In genomic region chr7:13037901-13038555, GRCm38 (mm10) we compare ENCODE assay signal across 8 mouse cellular contexts. TPM values are rescaled to one million over a fixed set of nuclear protein-coding genes. Genes with fewer than 3 reads are reported as not detected.
DNase-seq lines count a peak whose midpoint lies in the region; ATAC-seq and TF ChIP-seq lines count a peak whose summit lies in the region.

TSS of gene Ube2m (minus strand) at chr7:13038275.

- peaks cover 48% of the 10 kb centered on the region for H3K36me3 ChIP-seq in E14TG2a.4 (ENCODE audit: insufficient read depth, low read length)
- H3K36me3 ChIP-seq in forebrain, embryonic 14.5 days (ENCODE audit: control insufficient read depth, insufficient read depth, low read length), result peaks cover 23% of the 10 kb centered on the region
- H3K36me3 ChIP-seq in neural tube, embryonic 15.5 days, result peaks cover 18% of the 10 kb centered on the region

- H3K4me3 ChIP-seq in E14TG2a.4 (replicated peaks; ENCODE audit: low read length), result peak within 1 kb of the TSS; percentile 89
- peak within 1 kb of the TSS; percentile 73 for H3K4me3 ChIP-seq in forebrain, embryonic 14.5 days (ENCODE audit: low read depth, low read length)
- H3K4me3 ChIP-seq in neural tube, embryonic 15.5 days (replicated peaks), result peak within 1 kb of the TSS; percentile 82

- no peaks in the 10 kb centered on the region for H3K9me3 ChIP-seq in E14TG2a.4 (ENCODE audit: low read length)
- no peaks in the 10 kb centered on the region for H3K9me3 ChIP-seq in forebrain, embryonic 14.5 days (replicated peaks; ENCODE audit: control insufficient read depth, low read length)
- no peaks in the 10 kb centered on the region for H3K9me3 ChIP-seq in neural tube, embryonic 15.5 days (replicated peaks)

- H3K27ac ChIP-seq in forebrain, embryonic 14.5 days (ENCODE audit: low read depth, low read length), result peak within 1 kb of the TSS; percentile 100
- peak within 1 kb of the TSS; percentile 100 for H3K27ac ChIP-seq in neural tube, embryonic 15.5 days (replicated peaks)

- no peak for TF ChIP-seq CTCF in E14TG2a.4 (conservative IDR thresholded peaks at IDR 0.05; ENCODE audit: low read length)

- H3K9ac ChIP-seq in forebrain, embryonic 14.5 days (ENCODE audit: low read length), result peak within 1 kb of the TSS; percentile 95
- H3K9ac ChIP-seq in neural tube, embryonic 15.5 days (replicated peaks), result peak within 1 kb of the TSS; percentile 100

- peaks cover 4% of the 10 kb centered on the region; the same call in 1 of the 2 replicates for H3K27me3 ChIP-seq in E14TG2a.4 (ENCODE audit: insufficient read depth, low read length)
- peaks cover 11% of the 10 kb centered on the region for H3K27me3 ChIP-seq in forebrain, embryonic 14.5 days (replicated peaks; ENCODE audit: control insufficient read depth, insufficient read depth, low read length)
- H3K27me3 ChIP-seq in neural tube, embryonic 15.5 days (replicated peaks), result peaks cover 28% of the 10 kb centered on the region

- WGBS in forebrain, embryonic 14.5 days, result under 1% methylated on average over 65 of the region's 65 CpGs
- WGBS in neural tube, embryonic 15.5 days, result 0% methylated on average over 63 of the region's 65 CpGs

- ATAC-seq in cerebellum, adult (ENCODE audit: insufficient number of reproducible peaks, low FRiP score, low TSS enrichment), result peak; percentile 63
- peak; percentile 93 for ATAC-seq in forebrain, embryonic 14.5 days
- ATAC-seq in neural tube, embryonic 15.5 days (ENCODE audit: low FRiP score), result peak; percentile 90

- DNase-seq in forebrain, embryonic 14.5 days (ENCODE audit: low spot score), result peak; percentile 100
- peak; percentile 99 for DNase-seq in heart, postnatal 14 days
- DNase-seq in layer of hippocampus, adult 11-12 months (ENCODE audit: low spot score), result peak; percentile 100
- peak; percentile 96 to 97 for DNase-seq in lung, adult 18-20 months
- DNase-seq in testis, postnatal 14 days (ENCODE audit: low spot score), result peak; percentile 96

- peak within 1 kb of the TSS; percentile 92 for H3K4me2 ChIP-seq in forebrain, embryonic 14.5 days (ENCODE audit: low read length)
- peak within 1 kb of the TSS; percentile 74 for H3K4me2 ChIP-seq in neural tube, embryonic 15.5 days

- peaks cover 79% of the 10 kb centered on the region for H3K4me1 ChIP-seq in E14TG2a.4 (replicated peaks; ENCODE audit: low read depth, low read length)
- H3K4me1 ChIP-seq in forebrain, embryonic 14.5 days (ENCODE audit: control insufficient read depth, insufficient read depth, low read length), result peaks cover 25% of the 10 kb centered on the region
- H3K4me1 ChIP-seq in neural tube, embryonic 15.5 days, result peaks cover 49% of the 10 kb centered on the region

- intact Hi-C loops in heart, postnatal 14 days (cut with DNase I), result no loop called here

RNA-seq across cellular contexts. Expression of gene Ube2m, which starts in this region (rescaled TPM):
- 73.4 and 77.9 TPM in 2 replicates for polyA plus RNA-seq in forebrain, embryonic 14.5 days (2014; fragmentation: Nextera tagmentation; extraction: Ambion mirVana)
- total RNA-seq in heart, postnatal 14 days (2021), result 100 to 1,000 TPM; 179 TPM
- 129 and 149 TPM in 2 replicates for polyA plus RNA-seq in neural tube, embryonic 15.5 days (2015; fragmentation: Nextera tagmentation; extraction: Ambion mirVana)

Comparison
In these comparisons a context has a peak if more than half of its experiments do, and no peak if none do; other contexts are left out.
1. Peak in every context shown above with its lines: DNase-seq, ATAC-seq, H3K4me3 ChIP-seq and H3K27ac ChIP-seq.